9 mouse cellular contexts compared by ENCODE assay signal in genomic region chr8:21992184-21992583, GRCm38 (mm10). TPM values are rescaled to one million over a fixed set of nuclear protein-coding genes. Genes with fewer than 3 reads are reported as not detected.
DNase-seq lines count a peak whose midpoint lies in the region; ATAC-seq and TF ChIP-seq lines count a peak whose summit lies in the region.
"Had no signal": no experiment of that assay in that cellular context is flagged by ENCODE, and none has a peak within 500 bp of the region (broad histone marks: within the 10 kb centered on the region; RNA-seq: fewer than 3 reads in every experiment).

No protein-coding gene starts in this region.

- no peaks in the 10 kb centered on the region for H3K9me3 ChIP-seq in forebrain, embryonic 15.5 days
- no peaks in the 10 kb centered on the region for H3K9me3 ChIP-seq in midbrain, embryonic 16.5 days (replicated peaks; ENCODE audit: control insufficient read depth, low read length, poor library complexity, severe bottlenecking)
- H3K9me3 ChIP-seq: liver, embryonic 15.5 days had no signal

- peak; percentile 19 for DNase-seq in ovary, postnatal 14 days (ENCODE audit: low spot score)
- DNase-seq in ovary, postnatal 10 days (ENCODE audit: low spot score) = no peak
- DNase-seq in brain, embryonic 14.5 days (ENCODE audit: low read depth) = peak; percentile 66
- peak; percentile 31 for DNase-seq in induced T-regulatory cell, adult 2 months (ENCODE audit: low read depth)
- peak; percentile 19 to 21 for DNase-seq in left cerebral cortex, adult 8-10 months (ENCODE audit: low spot score in 2 of 2)
- peak; percentile 17 for DNase-seq in thymus, postnatal 4 days

- no peak for TF ChIP-seq POLR2A in brain, embryonic 14.5 days (IDR thresholded peaks at IDR 0.05; ENCODE audit: borderline replicate concordance, extremely low read depth, insufficient read depth, insufficient read length, poor library complexity, severe bottlenecking)

- H3K4me3 ChIP-seq in forebrain, embryonic 15.5 days = no peak overlapping the region
- no peak overlapping the region for H3K4me3 ChIP-seq in midbrain, embryonic 16.5 days (ENCODE audit: low read depth, low read length)
- H3K4me3 ChIP-seq: liver, embryonic 15.5 days had no signal

- TF ChIP-seq CTCF in brain, embryonic 14.5 days (IDR thresholded peaks at IDR 0.05; ENCODE audit: borderline replicate concordance, extremely low read depth, insufficient read depth, insufficient read length) = peak; percentile 77

- peak; percentile 89 for ATAC-seq in forebrain, embryonic 15.5 days (replicated peaks)
- ATAC-seq in midbrain, embryonic 16.5 days = peak; percentile 88

- 17% methylated on average over 6 of the region's 6 CpGs for WGBS in forebrain, embryonic 15.5 days
- 20% methylated on average over 6 of the region's 6 CpGs for WGBS in midbrain, embryonic 16.5 days

- H3K27me3 ChIP-seq in forebrain, embryonic 15.5 days = no peaks in the 10 kb centered on the region
- H3K27me3 ChIP-seq in midbrain, embryonic 16.5 days (ENCODE audit: control insufficient read depth, insufficient read depth, low read depth, low read length) = no peaks in the 10 kb centered on the region
- H3K27me3 ChIP-seq: liver, embryonic 15.5 days had no signal

- H3K27ac ChIP-seq in forebrain, embryonic 15.5 days (replicated peaks) = no peak overlapping the region
- H3K27ac ChIP-seq in midbrain, embryonic 16.5 days (ENCODE audit: low read length) = no peak overlapping the region
- H3K27ac ChIP-seq: liver, embryonic 15.5 days had no signal

- H3K4me1 ChIP-seq in forebrain, embryonic 15.5 days = no peaks in the 10 kb centered on the region
- H3K4me1 ChIP-seq in midbrain, embryonic 16.5 days (ENCODE audit: control insufficient read depth, insufficient read depth, low read length) = no peaks in the 10 kb centered on the region
- H3K4me1 ChIP-seq: liver, embryonic 15.5 days had no signal

- no peak overlapping the region for H3K9ac ChIP-seq in forebrain, embryonic 15.5 days (replicated peaks)
- no peak overlapping the region for H3K9ac ChIP-seq in midbrain, embryonic 16.5 days (ENCODE audit: low read depth, low read length)
- H3K9ac ChIP-seq: liver, embryonic 15.5 days had no signal

- no peak overlapping the region for H3K4me2 ChIP-seq in forebrain, embryonic 15.5 days (replicated peaks)
- H3K4me2 ChIP-seq in midbrain, embryonic 16.5 days (ENCODE audit: low read length) = no peak overlapping the region
- H3K4me2 ChIP-seq: liver, embryonic 15.5 days had no signal

- no peaks in the 10 kb centered on the region for H3K36me3 ChIP-seq in forebrain, embryonic 15.5 days
- H3K36me3 ChIP-seq in midbrain, embryonic 16.5 days (ENCODE audit: control insufficient read depth, insufficient read depth, low read length) = no peaks in the 10 kb centered on the region

RNA-seq across cellular contexts. Expression of gene Ccdc70, which starts 22.6 kb away (rescaled TPM):
- polyA plus RNA-seq in brain, embryonic 14.5 days (2012; rRNA removed) = not detected in 2 replicates
- polyA plus RNA-seq in forebrain, embryonic 15.5 days (2015; fragmentation: Nextera tagmentation; extraction: Ambion mirVana) = not detected in 2 replicates
- total RNA-seq in left cerebral cortex, adult 8-10 months (2022) = not detected
- polyA plus RNA-seq in midbrain, embryonic 16.5 days (2015; fragmentation: Nextera tagmentation; extraction: Ambion mirVana) = not detected in 2 replicates
- polyA plus RNA-seq: liver, embryonic 15.5 days had no signal

RNA-seq across cellular contexts. Expression of gene Fam90a1a, which starts 33.7 kb away (rescaled TPM):
- not detected in 2 replicates for polyA plus RNA-seq in brain, embryonic 14.5 days (2012; rRNA removed)
- not detected in 2 replicates for polyA plus RNA-seq in forebrain, embryonic 15.5 days (2015; fragmentation: Nextera tagmentation; extraction: Ambion mirVana)
- not detected for total RNA-seq in left cerebral cortex, adult 8-10 months (2022)
- not detected in 2 replicates for polyA plus RNA-seq in midbrain, embryonic 16.5 days (2015; fragmentation: Nextera tagmentation; extraction: Ambion mirVana)
- polyA plus RNA-seq: liver, embryonic 15.5 days had no signal

RNA-seq across cellular contexts. Expression of gene Defb13, which starts 45.6 kb away (rescaled TPM):
- not detected in 2 replicates for polyA plus RNA-seq in brain, embryonic 14.5 days (2012; rRNA removed)
- polyA plus RNA-seq in forebrain, embryonic 15.5 days (2015; fragmentation: Nextera tagmentation; extraction: Ambion mirVana) = not detected in 2 replicates
- not detected for total RNA-seq in left cerebral cortex, adult 8-10 months (2022)
- not detected in 2 replicates for polyA plus RNA-seq in midbrain, embryonic 16.5 days (2015; fragmentation: Nextera tagmentation; extraction: Ambion mirVana)
- polyA plus RNA-seq: liver, embryonic 15.5 days had no signal

RNA-seq across cellular contexts. Expression of gene Defb35, which starts 54.0 kb away (rescaled TPM):
- not detected in 2 replicates for polyA plus RNA-seq in brain, embryonic 14.5 days (2012; rRNA removed)
- not detected in 2 replicates for polyA plus RNA-seq in forebrain, embryonic 15.5 days (2015; fragmentation: Nextera tagmentation; extraction: Ambion mirVana)
- not detected for total RNA-seq in left cerebral cortex, adult 8-10 months (2022)
- polyA plus RNA-seq in midbrain, embryonic 16.5 days (2015; fragmentation: Nextera tagmentation; extraction: Ambion mirVana) = not detected in 2 replicates
- polyA plus RNA-seq: liver, embryonic 15.5 days had no signal

RNA-seq across cellular contexts. Expression of gene Defb15, which starts 59.7 kb away (rescaled TPM):
- polyA plus RNA-seq in brain, embryonic 14.5 days (2012; rRNA removed) = not detected in 2 replicates
- not detected in 2 replicates for polyA plus RNA-seq in forebrain, embryonic 15.5 days (2015; fragmentation: Nextera tagmentation; extraction: Ambion mirVana)
- not detected for total RNA-seq in left cerebral cortex, adult 8-10 months (2022)
- not detected in 2 replicates for polyA plus RNA-seq in midbrain, embryonic 16.5 days (2015; fragmentation: Nextera tagmentation; extraction: Ambion mirVana)
- polyA plus RNA-seq: liver, embryonic 15.5 days had no signal
